Mouse (Mus musculus) urinary bladder, postnatal 0 days (tissue): ENCODE data around the gene Magea4. TPM values are rescaled to one million over a fixed set of nuclear protein-coding genes. Genes with fewer than 3 reads are reported as not detected.
A peak's percentile ranks its signal among the peaks of the same experiment; 100 is the strongest.

ENCODE experiments used
- microRNA counts: library from miRNA; unstranded; fragments of <30 nt; microRNA quantifications from one replicate; lab custom pipeline; 2016
- microRNA-seq: library from miRNA; unstranded; fragments of <30 nt; microRNA quantifications from one replicate; pipeline ENCODE4, GENCODE M21; 2016
- polyA plus RNA-seq: library from polyadenylated mRNA; unstranded; fragments of >200 nt; fragmentation: Nextera tagmentation; extraction: Ambion mirVana; gene quantifications from 2 replicates; pipeline ENCODE4 v1.2.1, GENCODE M21; 2015

Gene Magea4
- polyA plus RNA-seq = not detected in 2 replicates

DNA sequence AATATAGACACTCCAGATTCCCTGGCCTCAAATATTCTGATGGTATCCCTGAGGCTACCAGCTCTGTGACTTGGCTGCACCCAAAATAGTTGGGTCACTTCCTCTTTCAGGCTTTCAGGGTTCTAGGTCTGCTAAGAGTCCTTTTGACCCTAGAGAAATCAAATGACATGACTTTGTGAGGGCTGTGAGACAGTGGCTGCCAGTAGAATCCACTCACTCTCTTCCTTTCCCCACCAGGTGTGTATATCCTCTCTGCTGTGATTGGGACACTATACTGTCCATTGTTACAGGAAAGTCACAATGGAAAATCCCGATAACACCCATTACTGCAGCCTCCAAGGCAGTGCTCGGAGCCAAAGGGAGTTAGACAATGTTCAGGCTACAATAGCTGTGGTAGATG is at the start of gene Magea4:
Magea4 (plus strand) TSS at position 301 of the 400 bp plus-strand sequence.

MicroRNAs encoded within 50 kb of the gene (microRNA counts, 519-probe panel; counts per million panel counts)
- 2,107 counts per million, percentile 26 among the panel's probes with 10 or more counts for microRNA mmu-miR-224 (lab: Ali Mortazavi, UCI)
- 1,469 counts per million, percentile 11 among the panel's probes with 10 or more counts for microRNA mmu-miR-452 (lab: Ali Mortazavi, UCI)

Small RNAs within 50 kb of the gene (microRNA-seq; reads per million reads assigned to microRNA genes)
- gene Mir224 = 401 reads per million, percentile 63 among the genes with 10 or more reads in this experiment
- gene Mir452 = 38.9 reads per million, percentile 36 among the genes with 10 or more reads in this experiment

Other genes with a start within 250 kb of the Magea4 start
- gene Fate1, start 249.0 kb upstream of the Magea4 start, polyA plus RNA-seq = 0.13 TPM in 1 of 2 replicates, not detected in the other
- gene Cnga2, start 230.2 kb upstream of the Magea4 start, polyA plus RNA-seq = 0.06 TPM in 1 of 2 replicates, not detected in the other
- 1.5 and 1.7 TPM in 2 replicates for gene Gabre, start 52.8 kb downstream of the Magea4 start, polyA plus RNA-seq
- gene Magea10, start 164.8 kb downstream of the Magea4 start, polyA plus RNA-seq = not detected in 2 replicates